Mouse (Mus musculus): ENCODE measurements around the gene Bhlha15.

GRCm38 (mm10) chr5:144165756-144166155, 24.3 kb upstream of the Bhlha15 start:
- TF ChIP-seq CTCF (IDR thresholded peaks at IDR 0.05; ENCODE audit: borderline replicate concordance, insufficient read depth, low read length) (no peak), POLR2A (IDR thresholded peaks at IDR 0.05; ENCODE audit: low read depth, low read length) (no peak)
